Mouse (Mus musculus) forelimb bud, embryonic 11.5 days (tissue): ENCODE measurements at regions not wholly inside any gene's neighbourhood (a gene's known extent, or its start where the extent isn't known, plus 50 kb on each side); places are given as distances from the start of the nearest gene placed in this dataset.

Experiments
- DNase-seq: peaks from one replicate; pipeline ENCODE4 v3.0.0-alpha.2; 2012; ENCODE audit warnings: low read depth, low spot score

DNA sequence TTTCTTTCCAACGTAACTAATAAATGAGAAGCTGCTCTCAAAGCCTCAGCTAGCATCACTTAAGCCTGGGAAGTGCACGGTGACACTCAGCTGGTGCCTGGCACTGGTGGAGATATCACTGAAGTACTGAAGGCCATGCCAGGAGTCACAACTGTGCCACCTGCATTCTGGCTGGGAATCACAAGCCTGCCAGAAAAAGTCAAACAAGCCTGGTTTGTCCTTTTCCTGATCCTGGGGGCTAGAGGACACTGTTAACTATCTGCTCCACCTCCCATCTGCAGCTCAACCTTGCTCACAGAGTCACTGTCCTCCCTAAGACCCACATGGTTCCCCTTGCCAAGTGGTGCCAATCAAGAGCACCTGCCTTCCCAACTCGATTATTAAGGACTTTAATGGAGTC, 135.2 kb upstream of the Car8 start:
- DNase-seq, result no peak

DNA sequence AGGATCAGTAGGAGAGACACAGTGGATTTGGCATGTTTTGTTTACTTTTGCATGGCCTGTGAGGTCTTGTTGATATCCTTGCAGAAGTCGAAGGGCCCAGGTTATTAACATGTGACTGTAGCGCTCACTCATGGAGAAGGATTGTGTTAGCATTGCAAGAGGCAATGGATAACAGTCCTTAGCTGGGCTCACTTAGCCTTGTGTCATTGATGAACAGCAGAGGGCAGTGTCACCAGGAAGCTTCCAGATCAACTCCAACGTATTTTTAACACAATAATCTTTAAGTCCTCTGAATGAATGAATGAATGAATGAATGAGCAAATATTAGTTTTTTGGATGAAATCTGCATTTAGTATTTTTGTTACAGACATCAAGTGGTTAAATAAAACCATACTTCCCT, 133.2 kb upstream of the Car8 start:
- no peak for DNase-seq

- DNase-seq, result no peak
Observed at GRCm38 (mm10) chr4:8370786-8371185, 131.9 kb upstream of the Car8 start.

DNA sequence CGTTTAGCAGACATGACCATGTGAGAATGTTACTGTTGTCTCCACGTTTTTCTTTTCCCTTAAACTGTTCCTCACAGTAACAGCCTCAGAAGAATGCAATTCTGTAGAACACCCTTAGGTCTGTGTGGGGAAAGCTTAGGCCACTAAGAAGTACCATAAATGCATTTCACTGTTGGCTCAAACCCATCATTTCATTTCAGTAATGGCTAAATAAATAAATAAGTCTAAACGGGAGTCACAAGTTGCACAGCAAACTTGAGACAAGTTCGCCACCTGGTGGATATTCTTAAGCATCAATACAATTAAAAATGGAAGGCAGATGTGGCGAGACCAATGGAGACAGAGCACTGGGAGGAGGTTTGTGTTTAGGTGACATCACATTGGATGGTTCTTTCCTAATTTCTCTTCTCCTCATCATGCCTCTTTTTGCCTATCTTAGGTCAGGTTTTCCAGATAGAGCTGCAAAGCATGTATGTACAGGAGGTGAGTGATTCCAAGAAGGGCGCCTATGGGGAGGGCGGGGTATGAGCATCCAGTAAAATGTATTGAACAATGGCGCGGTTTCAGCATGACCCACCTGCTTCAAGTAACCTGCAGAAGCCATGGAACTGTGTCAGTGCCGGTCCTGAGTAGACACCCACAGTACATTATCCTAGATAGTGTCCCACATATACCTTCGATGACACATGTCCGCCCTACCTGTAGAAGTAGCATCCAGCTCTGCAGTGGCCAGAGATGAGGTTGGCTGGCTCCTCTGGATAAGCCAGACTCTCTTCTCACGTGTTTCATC, 128.8 kb upstream of the Car8 start:
- DNase-seq, result peak; percentile 79

DNA sequence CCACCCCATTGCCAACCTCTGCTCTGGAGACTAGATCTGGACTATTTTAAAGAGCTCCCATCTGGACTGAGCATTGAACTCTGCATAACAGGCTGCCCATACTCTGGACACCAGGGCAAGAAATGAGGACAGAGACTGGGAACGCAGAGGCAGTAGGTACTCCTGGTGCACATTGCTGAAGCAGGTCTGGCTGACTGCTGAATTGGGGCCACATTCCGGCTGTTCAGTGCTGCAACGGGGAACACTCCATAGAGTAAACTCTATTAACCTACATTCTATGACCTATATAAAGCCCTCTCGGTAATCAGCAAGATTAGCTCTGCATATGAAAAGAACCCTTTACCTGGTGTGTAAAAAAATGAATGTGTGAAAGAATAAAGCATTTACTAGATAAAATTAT, 128.1 kb upstream of the Car8 start:
- DNase-seq, result no peak

DNA sequence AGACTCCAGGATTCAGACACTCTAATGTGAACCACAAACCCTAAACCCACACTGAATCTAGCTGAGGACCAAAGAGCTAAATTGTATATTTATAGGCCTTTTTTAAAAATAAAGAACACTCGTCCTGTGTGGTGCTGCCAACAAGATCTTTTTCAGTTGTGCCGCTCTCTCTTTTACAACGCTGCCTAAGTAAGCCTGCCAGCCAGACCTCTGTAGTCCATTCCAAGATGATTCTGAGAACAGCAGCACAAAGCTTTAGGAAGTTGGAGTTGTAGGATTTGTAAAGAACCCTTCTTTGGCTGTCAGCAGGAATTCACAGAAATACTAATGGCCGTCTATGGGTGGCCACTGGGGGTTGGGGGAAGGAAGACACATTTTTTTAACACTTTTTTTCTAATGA, 123.6 kb upstream of the Car8 start:
- no peak for DNase-seq

GRCm38 (mm10) chr4:8361931-8362330, 123.1 kb upstream of the Car8 start:
- DNase-seq, result no peak

GRCm38 (mm10) chr4:8361305-8361704, 122.5 kb upstream of the Car8 start:
- DNase-seq, result no peak

- no peak for DNase-seq
Observed at GRCm38 (mm10) chr4:8357443-8357842, 118.6 kb upstream of the Car8 start.

DNA sequence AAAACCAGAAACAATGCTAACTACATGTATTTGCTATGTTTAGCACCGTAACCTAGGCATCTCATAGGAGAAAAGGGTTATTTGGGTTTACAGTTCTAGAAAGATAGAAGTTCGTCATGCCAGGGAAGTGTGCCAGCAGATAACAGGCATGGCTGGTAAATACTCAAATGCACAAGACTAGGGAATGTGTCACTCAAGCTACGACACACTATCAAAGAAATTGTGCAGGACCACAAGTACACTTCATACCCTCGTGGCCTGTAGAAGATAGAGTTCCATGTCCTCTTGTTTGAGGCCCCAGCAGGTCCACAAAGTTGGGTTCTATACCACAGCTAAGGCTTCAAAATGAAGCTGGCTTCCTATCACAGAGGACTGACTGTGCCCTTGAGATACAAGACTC, 103.1 kb upstream of the Car8 start:
- no peak for DNase-seq

DNA sequence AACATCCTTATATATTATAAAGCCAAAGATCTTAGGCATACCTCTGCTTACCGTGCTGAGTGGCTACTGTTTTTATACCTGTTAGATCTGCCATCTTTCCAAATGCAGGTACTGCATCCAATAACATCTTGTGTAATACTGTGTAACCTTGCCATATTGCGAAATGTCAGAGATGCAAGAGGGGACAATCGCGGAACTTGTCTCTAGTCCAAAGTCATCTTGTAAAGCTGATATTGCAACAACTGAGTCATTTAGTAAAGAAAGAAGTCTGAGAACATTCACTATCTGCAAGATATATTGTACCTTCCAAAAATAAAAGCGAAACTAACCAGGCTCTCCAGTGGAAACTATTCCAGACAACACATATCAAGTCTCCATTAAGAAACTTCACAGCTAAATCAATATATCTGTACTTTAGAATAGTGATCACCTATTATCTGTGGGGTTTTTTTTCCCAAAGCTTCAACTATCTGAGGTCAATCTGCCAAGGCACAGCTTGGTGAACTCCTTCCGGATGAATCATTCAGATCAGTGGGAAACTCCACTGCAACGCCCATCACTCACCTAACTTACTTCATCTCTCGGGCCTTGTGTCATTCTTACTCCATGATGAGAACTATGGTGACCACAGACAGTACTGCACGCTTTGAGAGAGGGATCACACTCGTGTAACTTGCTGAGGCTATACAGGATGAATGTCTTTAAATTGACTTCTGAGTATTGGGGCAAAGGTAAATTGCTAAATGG, 70.6 kb upstream of the Car8 start:
- no peak for DNase-seq

GRCm38 (mm10) chr4:8292563-8292962, 53.7 kb upstream of the Car8 start:
- DNase-seq, result no peak

GRCm38 (mm10) chr4:8291528-8292492, 53.0 kb upstream of the Car8 start:
- DNase-seq, result peak; percentile 23

- no peak for DNase-seq
Observed at GRCm38 (mm10) chr4:8289901-8290300, 51.1 kb upstream of the Car8 start.
